Mouse (Mus musculus) bone marrow, adult 2 months (tissue): ENCODE data around the gene Frrs1l.

Experiments
- CTCF ChIP-seq: fragments of 200-500 bp; IDR thresholded peaks from 2 replicates; pipeline ENCODE4 v1.5.1; 2011; ENCODE audit warnings: low read length, control low read depth; ENCODE audit not compliant: control insufficient read depth, insufficient read depth
- POLR2A ChIP-seq: fragments of 200-500 bp; IDR thresholded peaks from 2 replicates; pipeline ENCODE4 v1.6.1; 2011; ENCODE audit warnings: low read depth, mild to moderate bottlenecking, control low read depth, low read length, borderline replicate concordance; ENCODE audit not compliant: control insufficient read depth

DNA sequence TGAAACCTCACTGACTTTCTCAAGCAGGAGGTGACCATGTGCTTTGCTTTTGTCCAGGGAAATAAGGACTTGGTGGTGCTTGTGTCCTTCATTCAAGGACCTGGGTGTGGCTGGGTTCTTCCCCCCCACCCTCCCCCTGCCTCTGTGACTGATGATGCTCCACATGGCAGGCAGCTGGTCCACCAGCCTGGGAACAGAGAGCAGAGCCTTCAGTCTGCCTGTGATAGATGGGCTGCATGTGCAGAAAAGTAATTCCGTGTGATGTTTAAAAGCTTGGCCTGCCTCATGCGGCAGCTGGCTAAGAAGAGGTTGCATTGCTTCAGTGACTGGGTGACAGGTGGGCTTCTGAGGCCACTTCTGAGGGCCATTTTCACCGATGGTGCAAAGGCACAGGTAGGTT is 12.6 kb upstream of the Frrs1l start:
- TF ChIP-seq CTCF = no peak
- TF ChIP-seq POLR2A = no peak
